Mouse (Mus musculus) yolk sac, embryonic 10.5 days (tissue): ENCODE results near the gene Abhd16a.

Experiments used
- DNase-seq: peaks from one replicate; pipeline ENCODE4 v3.0.0-alpha.2; 2017; ENCODE audit warnings: low spot score

Gene Abhd16a

DNA sequence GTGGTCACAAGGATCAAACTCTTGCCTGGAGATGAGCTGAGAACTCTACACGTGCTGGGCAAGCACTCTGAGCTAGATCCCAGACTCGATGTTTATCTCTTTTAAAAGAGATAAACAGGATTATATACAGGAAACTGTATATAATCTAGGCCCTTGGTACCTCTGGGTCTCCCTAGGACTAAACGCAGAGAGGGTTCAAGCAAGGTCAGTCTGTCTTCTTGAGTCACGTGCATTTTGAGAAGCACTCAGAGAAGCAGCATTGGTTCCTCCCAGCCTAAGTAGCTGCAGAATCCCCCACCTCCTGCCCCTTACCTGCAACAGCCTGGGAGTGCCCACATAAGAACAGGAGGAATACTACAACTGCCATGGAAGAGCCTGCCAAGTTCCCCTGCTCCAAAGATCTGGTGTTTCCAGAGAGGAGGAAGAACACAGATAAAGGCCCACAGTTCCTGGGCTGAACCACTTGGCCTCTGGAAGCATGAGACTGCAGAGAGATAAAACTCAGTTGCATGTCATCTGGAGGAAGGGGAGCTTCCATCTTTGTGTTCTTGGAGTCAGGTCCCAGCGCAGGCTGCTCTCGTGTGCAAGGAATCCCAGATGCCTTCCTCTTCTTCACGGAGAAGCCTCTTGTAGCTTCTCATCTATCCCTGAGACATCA, 3.7 kb upstream of the Abhd16a start, which contains the start of gene Ly6g6f:
TSS of gene Ly6g6f (minus strand) at position 403 of the 658 bp plus-strand sequence.
- no peak for DNase-seq

- no peak for DNase-seq
Observed at GRCm38 (mm10) chr17:35088151-35088550, 912 bp upstream of the Abhd16a start.

GRCm38 (mm10) chr17:35090166-35090932, 1.3 kb downstream of the Abhd16a start:
- no peak for DNase-seq

DNA sequence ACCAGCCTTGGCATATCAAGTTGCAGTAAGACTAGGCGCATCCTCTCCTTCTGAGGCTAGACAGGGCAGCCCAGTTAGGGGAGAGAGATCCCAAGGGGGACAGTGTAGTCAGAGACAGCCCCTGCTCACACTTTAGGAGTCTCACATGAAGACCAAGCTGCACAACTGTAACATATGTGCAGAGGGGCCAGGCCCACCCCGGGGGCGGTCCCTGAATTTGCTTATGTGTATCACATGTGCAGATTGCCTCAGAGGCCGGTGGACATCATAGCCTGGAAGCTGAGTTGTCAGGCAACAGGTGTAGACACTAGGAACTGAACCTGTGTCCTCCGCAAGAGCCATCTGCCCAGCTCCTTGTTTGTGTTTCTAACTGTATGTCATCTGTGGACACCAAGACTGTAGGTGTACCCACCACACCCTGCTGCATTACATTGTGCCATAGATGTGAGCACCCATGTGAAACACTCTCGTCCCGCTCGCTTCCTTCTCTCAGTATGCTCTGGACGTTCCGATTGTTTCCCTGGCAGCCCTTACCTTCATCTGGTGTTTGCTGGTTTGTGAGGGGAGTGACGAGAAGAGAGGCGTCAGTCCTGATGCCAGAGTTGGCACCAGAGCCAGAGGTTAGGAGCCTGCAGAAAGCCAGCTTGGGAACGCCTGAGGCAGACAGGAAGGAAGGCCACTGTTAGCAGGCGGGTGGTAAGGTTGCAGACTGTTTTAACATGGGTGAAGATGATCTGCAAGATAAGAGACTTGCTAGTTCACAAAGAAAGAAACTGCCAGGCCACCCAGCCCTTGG, 3.5 kb downstream of the Abhd16a start:
- DNase-seq, result no peak

DNA sequence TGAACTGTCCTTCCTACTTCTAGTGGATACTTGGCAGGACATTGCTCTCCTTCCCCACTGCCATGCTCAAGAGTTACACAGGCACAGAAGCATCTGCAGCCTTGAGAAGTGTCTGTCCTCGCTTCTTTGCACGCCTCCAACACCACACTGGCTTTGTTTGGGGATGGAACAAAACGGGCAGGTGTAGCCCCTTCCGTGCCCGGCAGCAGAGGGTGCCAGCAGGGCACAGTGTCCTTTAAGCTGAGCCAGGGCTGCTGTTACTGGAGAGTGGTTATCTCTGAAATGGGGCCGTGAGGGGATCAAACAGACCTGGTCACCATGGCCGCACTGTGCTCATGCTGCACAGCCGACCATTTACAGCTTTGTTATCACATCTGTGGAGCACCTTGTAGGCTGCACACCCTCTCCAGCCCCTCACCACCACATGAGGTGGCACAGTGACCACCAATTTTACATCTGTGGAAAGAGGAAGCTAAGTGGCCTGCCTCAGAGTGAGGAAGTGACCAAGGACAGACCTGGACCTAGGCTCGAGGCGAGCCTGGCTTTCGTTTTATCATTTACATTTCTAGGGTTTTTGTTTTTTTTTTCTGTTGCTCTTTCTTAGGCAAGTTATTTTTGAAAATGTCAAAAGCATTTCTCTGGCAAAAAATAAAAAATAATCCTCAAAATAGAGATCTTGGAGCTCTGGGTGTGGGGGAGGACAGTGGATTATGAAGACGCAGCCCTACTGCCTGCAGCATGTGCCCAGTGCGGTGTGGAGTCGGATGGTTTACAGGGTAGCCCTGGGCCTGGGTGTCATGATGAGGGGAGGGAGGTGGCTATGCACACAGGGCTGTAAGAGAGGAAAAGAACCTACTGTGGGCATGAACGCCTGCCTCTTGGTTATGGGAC, 5.7 kb downstream of the Abhd16a start:
- no peak for DNase-seq

DNA sequence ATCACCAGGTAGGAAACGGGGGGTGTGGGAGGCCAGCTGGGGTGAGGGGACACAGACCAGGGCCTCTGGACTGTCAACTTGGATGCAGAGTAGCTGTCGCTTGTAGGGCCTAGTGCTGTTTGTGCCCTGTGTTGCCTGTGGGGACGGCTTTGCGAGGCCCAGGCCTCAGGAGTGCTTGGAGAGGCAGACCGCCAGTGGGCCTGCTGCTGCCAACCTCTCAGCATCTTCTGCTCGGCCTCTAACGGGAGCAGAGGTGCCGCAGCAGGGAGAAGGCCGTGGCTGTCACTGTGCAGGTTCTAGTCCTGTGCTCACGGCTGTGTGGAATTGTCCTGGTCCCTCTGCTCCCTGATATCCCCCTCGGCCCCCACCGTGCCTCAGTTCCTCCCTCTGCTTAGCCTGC, 7.5 kb downstream of the Abhd16a start:
- no peak for DNase-seq

DNA sequence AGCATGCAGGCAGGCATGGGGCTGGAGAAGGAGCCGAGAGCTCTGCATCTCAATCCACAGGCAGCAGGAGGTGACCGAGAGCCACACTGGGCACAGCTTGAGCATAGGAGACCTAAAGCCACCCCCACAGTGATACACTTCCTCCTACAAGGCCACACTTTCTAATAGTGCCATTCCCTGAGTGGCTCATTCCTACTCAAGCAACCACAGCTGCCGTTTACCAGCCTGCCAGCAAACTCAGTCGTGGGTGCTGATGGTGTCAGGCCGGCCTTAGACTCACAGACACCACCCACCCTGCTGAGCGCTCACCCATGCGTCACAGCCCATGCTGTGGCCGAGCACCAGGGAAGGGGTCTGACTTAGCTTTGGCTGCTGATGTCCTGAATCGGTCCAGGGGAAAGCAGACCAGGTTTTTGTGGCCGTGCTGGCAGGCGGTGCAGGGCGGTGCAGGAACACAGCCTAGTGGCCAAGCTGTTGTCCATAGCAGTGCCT, 8.1 kb downstream of the Abhd16a start:
- no peak for DNase-seq

DNA sequence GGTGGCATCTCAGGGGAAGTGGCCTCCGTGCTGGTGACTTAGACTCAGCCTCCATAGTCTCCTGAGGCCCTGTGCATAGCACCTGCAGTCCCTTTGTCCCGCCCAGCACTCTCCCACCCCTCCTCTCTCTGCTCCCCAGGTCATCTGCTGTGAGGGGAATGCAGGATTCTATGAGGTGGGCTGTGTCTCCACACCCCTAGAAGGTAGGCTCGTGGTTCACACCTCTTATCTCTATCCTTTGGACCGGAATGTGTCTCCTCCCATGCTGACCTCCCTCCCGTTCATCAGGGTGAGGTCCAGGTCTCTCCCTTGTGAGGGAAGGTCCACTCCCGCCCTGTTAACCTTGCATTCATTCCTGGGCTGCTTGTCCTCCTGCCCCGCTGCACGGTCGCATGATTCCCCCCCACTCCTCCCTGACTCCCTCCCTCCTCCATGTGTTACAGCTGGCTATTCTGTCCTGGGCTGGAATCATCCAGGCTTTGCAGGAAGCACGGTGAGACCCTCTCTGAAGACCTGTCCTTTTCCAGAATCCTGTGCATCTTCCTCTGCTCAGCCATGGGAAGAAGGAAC, 11.2 kb downstream of the Abhd16a start:
- DNase-seq, result peak; percentile 88

- no peak for DNase-seq
Observed at GRCm38 (mm10) chr17:35101161-35101560, 12.1 kb downstream of the Abhd16a start.

GRCm38 (mm10) chr17:35102299-35102698, 13.2 kb downstream of the Abhd16a start:
- DNase-seq, result no peak

GRCm38 (mm10) chr17:35103221-35103690, 14.2 kb downstream of the Abhd16a start:
- DNase-seq, result peak; percentile 88

GRCm38 (mm10) chr17:35104079-35104478, 15.0 kb downstream of the Abhd16a start:
- peak; percentile 58 for DNase-seq

DNA sequence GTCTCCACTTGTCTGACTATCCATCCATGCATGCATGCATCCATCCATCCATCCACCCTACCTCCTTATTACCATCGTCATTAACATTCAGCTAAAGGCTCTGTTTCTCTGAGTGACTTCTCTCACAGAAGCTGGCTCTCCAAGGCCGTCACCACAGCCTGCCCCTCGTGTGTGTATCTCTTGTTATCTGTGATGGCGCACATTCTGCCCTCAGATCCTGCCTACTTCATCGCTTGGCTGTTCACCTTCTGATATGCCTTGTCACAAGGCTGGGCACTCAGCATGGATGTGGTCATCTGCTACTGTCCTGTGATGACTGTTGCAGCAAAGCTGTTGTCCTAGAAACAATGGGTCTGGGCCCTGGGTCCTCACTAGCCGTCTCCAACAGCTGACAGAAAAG, 15.7 kb downstream of the Abhd16a start:
- no peak for DNase-seq

- no peak for DNase-seq
Observed at GRCm38 (mm10) chr17:35105740-35106389, 16.8 kb downstream of the Abhd16a start.

DNA sequence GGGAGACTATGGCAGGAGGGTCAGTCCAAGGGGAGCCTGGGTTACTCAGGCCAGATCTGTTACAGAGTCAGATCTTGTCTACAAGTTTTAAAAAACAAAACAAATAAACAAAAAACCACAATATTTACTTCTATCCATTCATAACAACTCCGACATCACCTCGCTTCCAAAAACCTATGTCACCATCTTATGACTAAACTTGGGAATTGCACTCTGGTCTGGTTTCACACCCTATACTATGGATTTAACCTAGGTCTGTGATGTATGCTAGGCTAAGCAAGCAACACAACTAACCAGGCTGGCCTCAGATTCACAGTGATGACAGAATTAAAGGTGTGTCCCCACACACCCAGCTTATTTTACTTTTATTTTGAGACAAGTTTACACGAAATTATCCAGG, 17.5 kb downstream of the Abhd16a start:
- DNase-seq, result no peak

- no peak for DNase-seq
Observed at GRCm38 (mm10) chr17:35108097-35108496, 19.0 kb downstream of the Abhd16a start, which contains the start of gene Ly6g5c. Gene Ly6g5c, plus strand, starts transcription at chr17:35108279.

- DNase-seq, result no peak
Observed at GRCm38 (mm10) chr17:35111774-35112173, 22.7 kb downstream of the Abhd16a start.

- no peak for DNase-seq
Observed at GRCm38 (mm10) chr17:35115046-35116019, 26.3 kb downstream of the Abhd16a start, which contains the start of gene Ly6g5b. Gene Ly6g5b, minus strand, starts transcription at chr17:35115428.

GRCm38 (mm10) chr17:35120745-35121142, 31.7 kb downstream of the Abhd16a start:
- DNase-seq, result no peak
